Mouse (Mus musculus) limb, embryonic 14.5 days (tissue): ENCODE measurements around the gene Tmem104. TPM values are rescaled to one million over a fixed set of nuclear protein-coding genes. Genes with fewer than 3 reads are reported as not detected.

Experiments used
- ATAC-seq: fragments of 200-750 bp; cut with Nextera tagmentation; 2 replicates; pipeline ENCODE4 v1.8.0; 2017; ENCODE audit warnings: low read depth, moderate number of reproducible peaks, moderate TSS enrichment; ENCODE audit not compliant: low FRiP score
- DNase-seq: peaks from one replicate; pipeline ENCODE4 v3.0.0-alpha.2; 2015; ENCODE audit warnings: low spot score
- H3K27ac ChIP-seq: fragments of 300-500 bp; sonication (generic); replicated peaks from 2 replicates; pipeline ENCODE4 v1.5.1; 2014; ENCODE audit warnings: low read depth, mild to moderate bottlenecking, low read length, moderate library complexity, mixed read lengths
- H3K27me3 ChIP-seq: fragments of 300-500 bp; sonication (generic); 2 replicates; pipeline ENCODE4 v1.6.1; 2014; ENCODE audit warnings: low read length, mixed read lengths; ENCODE audit not compliant: control insufficient read depth, insufficient read depth
- H3K36me3 ChIP-seq: fragments of 300-500 bp; sonication (generic); 2 replicates; pipeline ENCODE4 v1.6.1; 2014; ENCODE audit warnings: mild to moderate bottlenecking, low read length, moderate library complexity, mixed read lengths; ENCODE audit not compliant: control insufficient read depth, insufficient read depth
- H3K4me1 ChIP-seq: fragments of 300-500 bp; sonication (generic); 2 replicates; pipeline ENCODE4 v1.6.1; 2014; ENCODE audit warnings: antibody characterized with exemption, low read length, mixed read lengths; ENCODE audit not compliant: control insufficient read depth, insufficient read depth
- H3K4me2 ChIP-seq: fragments of 300-500 bp; sonication (generic); replicated peaks from 2 replicates; pipeline ENCODE4 v1.6.1; 2014; ENCODE audit warnings: low read depth, mild to moderate bottlenecking, low read length, moderate library complexity; ENCODE audit not compliant: severe bottlenecking
- H3K4me3 ChIP-seq: fragments of 300-500 bp; sonication (generic); replicated peaks from 2 replicates; pipeline ENCODE4 v1.5.1; 2014; ENCODE audit warnings: low read length
- H3K9ac ChIP-seq: fragments of 300-500 bp; sonication (generic); 2 replicates; pipeline ENCODE4 v1.6.1; 2014; ENCODE audit warnings: mild to moderate bottlenecking, low read depth, low read length, moderate library complexity; ENCODE audit not compliant: severe bottlenecking
- H3K9me3 ChIP-seq: fragments of 300-500 bp; sonication (generic); 2 replicates; pipeline ENCODE4 v1.6.1; 2016; ENCODE audit warnings: low read length; ENCODE audit not compliant: control insufficient read depth
- POLR2A ChIP-seq: fragments of 200-500 bp; IDR thresholded peaks from 2 replicates; pipeline ENCODE4 v1.8.0; 2012; ENCODE audit warnings: inconsistent platforms, mild to moderate bottlenecking, moderate library complexity, borderline replicate concordance; ENCODE audit not compliant: insufficient read depth, insufficient read length; ENCODE audit errors: extremely low read depth
- WGBS: fragments of 180-500 bp; shearing (Covaris S2); extraction: QIAGEN DNeasy Blood & Tissue Kit; methylation state at CpG from one replicate; pipeline ENCODE4 v1.1.7; 2014; 5-methylcytosine and 5-hydroxymethylcytosine counted together
- polyA plus RNA-seq, 2 experiments: library from polyadenylated mRNA; depleted of rRNA in 1 of 2; stranded (reverse) in 1 of 2; unstranded in 1 of 2; fragments of >200 nt; fragmentation: Nextera tagmentation in 1 of 2; extraction: Ambion mirVana in 1 of 2; gene quantifications; 2 replicates each; pipeline versions ENCODE4 v1.2.1 to v1.2.3; 2012 to 2014

Tmem104 gene
- polyA plus RNA-seq, 2 experiments, result 9.2 to 12.4 TPM

- Histone ChIP-seq H3K9me3 (no peaks in the 10 kb centered on the region), H3K9ac (no peak overlapping the region), H3K4me1 (peaks cover 6% of the 10 kb centered on the region; the same call in 1 of the 2 replicates), H3K27me3 (no peaks in the 10 kb centered on the region), H3K4me3 (no peak overlapping the region), H3K36me3 (no peaks in the 10 kb centered on the region; the same call in 1 of the 2 replicates), H3K4me2 (no peak overlapping the region), H3K27ac (no peak overlapping the region)
- DNase-seq (no peak), ATAC-seq (no peak)
- WGBS, result 59% methylated on average over 9 of the region's 9 CpGs
- no peak for TF ChIP-seq POLR2A
Observed at GRCm38 (mm10) chr11:115231924-115232323, 44.6 kb downstream of the Tmem104 start.

- ATAC-seq, result no peak
- H3K9me3 ChIP-seq, result no peaks in the 10 kb centered on the region
- peaks cover 3% of the 10 kb centered on the region; the same call in 1 of the 2 replicates for H3K4me1 ChIP-seq
- H3K4me3 ChIP-seq, result no peak overlapping the region
- H3K9ac ChIP-seq, result no peak overlapping the region
- H3K27me3 ChIP-seq, result no peaks in the 10 kb centered on the region
- TF ChIP-seq POLR2A, result no peak
- no peak overlapping the region for H3K27ac ChIP-seq
- H3K4me2 ChIP-seq, result no peak overlapping the region
- WGBS, result 77% methylated on average over 5 of the region's 5 CpGs
- H3K36me3 ChIP-seq, result peaks cover 4% of the 10 kb centered on the region; the same call in 1 of the 2 replicates
- DNase-seq, result no peak
Observed at GRCm38 (mm10) chr11:115232889-115233288, 45.6 kb downstream of the Tmem104 start.

- Histone ChIP-seq H3K27me3 (no peaks in the 10 kb centered on the region), H3K36me3 (peaks cover 4% of the 10 kb centered on the region; the same call in 1 of the 2 replicates), H3K4me1 (peaks cover 3% of the 10 kb centered on the region; the same call in 1 of the 2 replicates), H3K9ac (no peak overlapping the region), H3K27ac (no peak overlapping the region), H3K4me3 (no peak overlapping the region), H3K9me3 (no peaks in the 10 kb centered on the region), H3K4me2 (no peak overlapping the region)
- no peak for TF ChIP-seq POLR2A
- ATAC-seq (peak; percentile 48), DNase-seq (no peak)
- WGBS, result 40% methylated on average over 20 of the region's 20 CpGs
Observed at GRCm38 (mm10) chr11:115233526-115234290, 46.4 kb downstream of the Tmem104 start.

- Histone ChIP-seq H3K4me2 (no peak overlapping the region), H3K27me3 (no peaks in the 10 kb centered on the region), H3K9me3 (no peaks in the 10 kb centered on the region), H3K9ac (no peak overlapping the region), H3K4me3 (no peak overlapping the region), H3K27ac (no peak overlapping the region), H3K4me1 (peaks cover 3% of the 10 kb centered on the region; the same call in 1 of the 2 replicates), H3K36me3 (peaks cover 4% of the 10 kb centered on the region; the same call in 1 of the 2 replicates)
- 72% methylated on average over 15 of the region's 15 CpGs for WGBS
- no peak for TF ChIP-seq POLR2A
- DNase-seq (no peak), ATAC-seq (no peak)
Observed at GRCm38 (mm10) chr11:115234320-115235044, 47.2 kb downstream of the Tmem104 start.

GRCm38 (mm10) chr11:115236570-115236969 is 49.3 kb downstream of the Tmem104 start:
- Histone ChIP-seq H3K9me3 (no peaks in the 10 kb centered on the region), H3K27me3 (no peaks in the 10 kb centered on the region)

More at GRCm38 (mm10) chr11:115236570-115236969, 49.3 kb downstream of the Tmem104 start:
- TF ChIP-seq POLR2A, result no peak
- peaks cover 8% of the 10 kb centered on the region; the same call in 1 of the 2 replicates for H3K36me3 ChIP-seq
- no peak for DNase-seq
- no peak overlapping the region for H3K9ac ChIP-seq
- H3K4me1 ChIP-seq, result peaks cover 3% of the 10 kb centered on the region; the same call in 1 of the 2 replicates
- H3K4me2 ChIP-seq, result no peak overlapping the region
- no peak for ATAC-seq
- no peak overlapping the region for H3K27ac ChIP-seq
- WGBS, result 32% methylated on average over 5 of the region's 5 CpGs
- no peak overlapping the region for H3K4me3 ChIP-seq
